9 mouse cellular contexts compared by ENCODE assay signal in genomic region chr9:29412181-29412771, GRCm38 (mm10).
DNase-seq lines count a peak whose midpoint lies in the region; ATAC-seq and TF ChIP-seq lines count a peak whose summit lies in the region.
"Had no signal": no experiment of that assay in that cellular context is flagged by ENCODE, and none has a peak within 500 bp of the region (broad histone marks: within the 10 kb centered on the region; RNA-seq: fewer than 3 reads in every experiment).

No protein-coding gene starts in this region.

- intact Hi-C loops in gastrocnemius, postnatal 14 days (cut with DNase I; ENCODE audit: low total_unique reads) = no loop called here

- H3K4me3 ChIP-seq in lung, postnatal 0 days (ENCODE audit: low read depth, low read length) = peak overlapping the region; percentile 37
- H3K4me3 ChIP-seq in intestine, postnatal 0 days (ENCODE audit: low read depth, low read length) = peak overlapping the region; percentile 48
- peak overlapping the region; percentile 37 for H3K4me3 ChIP-seq in liver, embryonic 11.5 days (ENCODE audit: low read depth, low read length)

- H3K36me3 ChIP-seq in lung, postnatal 0 days (ENCODE audit: insufficient read depth, low read length) = no peaks in the 10 kb centered on the region
- H3K36me3 ChIP-seq in intestine, postnatal 0 days (ENCODE audit: control insufficient read depth, insufficient read depth) = no peaks in the 10 kb centered on the region
- no peaks in the 10 kb centered on the region for H3K36me3 ChIP-seq in liver, embryonic 11.5 days (ENCODE audit: control insufficient read depth, insufficient read depth, low read length)

- 1% methylated on average over 43 of the region's 61 CpGs for WGBS in lung, postnatal 0 days
- WGBS in intestine, postnatal 0 days = under 1% methylated on average over 61 of the region's 61 CpGs
- under 1% methylated on average over 59 of the region's 61 CpGs for WGBS in liver, embryonic 11.5 days

- H3K9me3 ChIP-seq in lung, postnatal 0 days (ENCODE audit: low read length) = no peaks in the 10 kb centered on the region
- no peaks in the 10 kb centered on the region for H3K9me3 ChIP-seq in intestine, postnatal 0 days (ENCODE audit: control insufficient read depth)
- H3K9me3 ChIP-seq in liver, embryonic 11.5 days (ENCODE audit: control insufficient read depth, low read length) = no peaks in the 10 kb centered on the region

- 0 out of 2 replicates have a peak, but pooled peaks cover 2% of the 10 kb centered on the region for H3K4me1 ChIP-seq in lung, postnatal 0 days (ENCODE audit: insufficient read depth, low read depth, low read length)
- no peaks in the 10 kb centered on the region for H3K4me1 ChIP-seq in intestine, postnatal 0 days (replicated peaks; ENCODE audit: control insufficient read depth, insufficient read depth, low read length)
- H3K4me1 ChIP-seq in liver, embryonic 11.5 days (replicated peaks; ENCODE audit: control insufficient read depth, insufficient read depth, low read length) = no peaks in the 10 kb centered on the region

- no peak overlapping the region for H3K27ac ChIP-seq in lung, postnatal 0 days (ENCODE audit: low read length)
- no peak overlapping the region for H3K27ac ChIP-seq in intestine, postnatal 0 days (ENCODE audit: low read depth, low read length)
- no peak overlapping the region for H3K27ac ChIP-seq in liver, embryonic 11.5 days (ENCODE audit: low read depth, low read length)
- H3K27ac ChIP-seq: macrophage had no signal

- DNase-seq in lung, postnatal 0 days (ENCODE audit: low spot score) = peak; percentile 38
- DNase-seq in lung, adult 18-20 months = no peak
- peak; percentile 74 for DNase-seq in embryo, embryonic 10.5 days (ENCODE audit: low spot score)
- DNase-seq in gastrocnemius, postnatal 14 days = peak; percentile 51
- peak; percentile 50 for DNase-seq in liver, embryonic 11.5 days (ENCODE audit: low spot score)
- peak; percentile 85 for DNase-seq in retina, postnatal 1 day

- no peak for TF ChIP-seq CTCF in lung, postnatal 0 days (IDR thresholded peaks at IDR 0.05)
- TF ChIP-seq CTCF in intestine, postnatal 0 days (IDR thresholded peaks at IDR 0.05; ENCODE audit: low read depth) = no peak

- H3K27me3 ChIP-seq in lung, postnatal 0 days (replicated peaks; ENCODE audit: insufficient read depth, low read length) = peaks cover 14% of the 10 kb centered on the region
- peaks cover 40% of the 10 kb centered on the region for H3K27me3 ChIP-seq in intestine, postnatal 0 days (replicated peaks; ENCODE audit: control insufficient read depth, insufficient read depth, low read length)
- peaks cover 33% of the 10 kb centered on the region for H3K27me3 ChIP-seq in liver, embryonic 11.5 days (replicated peaks; ENCODE audit: control insufficient read depth, insufficient read depth, low read length)

- no peak for TF ChIP-seq EP300 in lung, postnatal 0 days (IDR thresholded peaks at IDR 0.05)

- peak overlapping the region; percentile 70 for H3K4me2 ChIP-seq in lung, postnatal 0 days (replicated peaks; ENCODE audit: low read depth, low read length)
- H3K4me2 ChIP-seq in intestine, postnatal 0 days (replicated peaks; ENCODE audit: low read depth) = peak overlapping the region; percentile 77
- H3K4me2 ChIP-seq in liver, embryonic 11.5 days = peak overlapping the region; percentile 67

- peak; percentile 40 for ATAC-seq in lung, postnatal 0 days
- ATAC-seq in intestine, postnatal 0 days = peak; percentile 33; the same call in 1 of the 2 replicates
- no peak for ATAC-seq in liver, embryonic 11.5 days (replicated peaks; ENCODE audit: low FRiP score)
- ATAC-seq in megakaryocyte-erythroid progenitor cell, adult 5-6 weeks (replicated peaks; ENCODE audit: low FRiP score, low TSS enrichment, poor library complexity, severe bottlenecking) = no peak

- no peak overlapping the region for H3K9ac ChIP-seq in lung, postnatal 0 days (replicated peaks; ENCODE audit: low read depth)
- no peak overlapping the region for H3K9ac ChIP-seq in intestine, postnatal 0 days (ENCODE audit: low read depth, low read length)
- no peak overlapping the region; the same call in 1 of the 2 replicates for H3K9ac ChIP-seq in liver, embryonic 11.5 days (ENCODE audit: low read depth, low read length)

Comparison
In these comparisons a context has a peak if more than half of its experiments do, and no peak if none do; other contexts are left out.
1. DNase-seq: peak in lung, postnatal 0 days (single experiment), embryo, embryonic 10.5 days (single experiment), gastrocnemius, postnatal 14 days (single experiment), liver, embryonic 11.5 days (single experiment) and retina, postnatal 1 day (single experiment); none in lung, adult 18-20 months (0 of 2).
2. ATAC-seq: peak in lung, postnatal 0 days (single experiment) and intestine, postnatal 0 days (single experiment); none in liver, embryonic 11.5 days (single experiment) and megakaryocyte-erythroid progenitor cell, adult 5-6 weeks (single experiment).
3. Peak in every context shown above with its lines, with median percentiles within 50 percentile points of each other: H3K4me2 ChIP-seq and H3K4me3 ChIP-seq.